Mouse (Mus musculus) megakaryocyte progenitor cell, adult 5-6 weeks (primary cell): ENCODE results near the gene Mcm10. TPM values are rescaled to one million over a fixed set of nuclear protein-coding genes. Genes with fewer than 3 reads are reported as not detected.
A peak's percentile ranks its signal among the peaks of the same experiment; 100 is the strongest.

ENCODE experiments used
- ATAC-seq: replicated peaks from 2 replicates; pipeline ENCODE4 v1.8.0; 2016; ENCODE audit warnings: mild to moderate bottlenecking, moderate TSS enrichment, inconsistent platforms; ENCODE audit not compliant: poor library complexity
- total RNA-seq, 2 experiments: library from RNA; stranded (forward) in 1 of 2; stranded (reverse) in 1 of 2; fragments of 157-497, 149-512 nt in 1 of 2; fragments of 200-1000 nt in 1 of 2; gene quantifications; 2 replicates each; pipeline versions ENCODE4 v1.2.3 to v1.2.4; 2015 to 2017

The Mcm10 gene
- total RNA-seq, 2 experiments from 2014 or later, result 66.4 to 75.6 TPM

- peak; percentile 72 for ATAC-seq
These were observed 21.2 kb upstream of the Mcm10 start for GRCm38 (mm10) chr2:5033546-5034420.

- no peak for ATAC-seq
These were observed 20.1 kb upstream of the Mcm10 start for GRCm38 (mm10) chr2:5032665-5033064.

- ATAC-seq, result no peak
These were observed 18.6 kb upstream of the Mcm10 start for GRCm38 (mm10) chr2:5031215-5031614.

GRCm38 (mm10) chr2:5029808-5030207, 17.2 kb upstream of the Mcm10 start:
- no peak for ATAC-seq

GRCm38 (mm10) chr2:5028047-5028446, 15.5 kb upstream of the Mcm10 start:
- no peak for ATAC-seq

GRCm38 (mm10) chr2:5027057-5027456, 14.5 kb upstream of the Mcm10 start:
- no peak for ATAC-seq

- peak; percentile 92 for ATAC-seq
These were observed 12.7 kb upstream of the Mcm10 start for GRCm38 (mm10) chr2:5025162-5025733.

- ATAC-seq, result no peak
These were observed 11.3 kb upstream of the Mcm10 start for GRCm38 (mm10) chr2:5023699-5024399.

GRCm38 (mm10) chr2:5023275-5023674, 10.7 kb upstream of the Mcm10 start:
- no peak for ATAC-seq

GRCm38 (mm10) chr2:5019708-5020107, 7.1 kb upstream of the Mcm10 start:
- no peak for ATAC-seq

- ATAC-seq, result no peak
These were observed 4.3 kb upstream of the Mcm10 start for GRCm38 (mm10) chr2:5016922-5017321.

GRCm38 (mm10) chr2:5015527-5015926, 2.9 kb upstream of the Mcm10 start:
- ATAC-seq, result no peak

GRCm38 (mm10) chr2:5014616-5015015, 2.0 kb upstream of the Mcm10 start:
- peak; percentile 38 for ATAC-seq

- no peak for ATAC-seq
These were observed 597 bp downstream of the Mcm10 start for GRCm38 (mm10) chr2:5011898-5012490.

- ATAC-seq, result no peak
These were observed 5.5 kb downstream of the Mcm10 start for GRCm38 (mm10) chr2:5007107-5007506.

GRCm38 (mm10) chr2:5001266-5001665, 11.3 kb downstream of the Mcm10 start:
- ATAC-seq, result no peak

GRCm38 (mm10) chr2:4998905-4999304, 13.7 kb downstream of the Mcm10 start:
- ATAC-seq, result 0 out of 2 replicates have a peak, but pooled peaks have one; percentile 26

GRCm38 (mm10) chr2:4996421-4996824, 16.2 kb downstream of the Mcm10 start:
- no peak for ATAC-seq

- ATAC-seq, result no peak
These were observed 16.9 kb downstream of the Mcm10 start for GRCm38 (mm10) chr2:4995646-4996045.

GRCm38 (mm10) chr2:4994436-4994835, 18.2 kb downstream of the Mcm10 start:
- no peak for ATAC-seq

GRCm38 (mm10) chr2:4993584-4993983, 19.0 kb downstream of the Mcm10 start:
- ATAC-seq, result no peak
